Mouse (Mus musculus): Measurements from ENCODE around the gene Rnf167. TPM values are rescaled to one million over a fixed set of nuclear protein-coding genes. Genes with fewer than 3 reads are reported as not detected.

The Rnf167 gene
- polyA plus RNA-seq, 1 experiment = 77.6 TPM

GRCm38 (mm10) chr11:70608381-70609066, 38.5 kb upstream of the Rnf167 start:
- Histone ChIP-seq H3K27me3 (ENCODE audit: control insufficient read depth, insufficient read depth, low read length) (no peaks in the 10 kb centered on the region), H3K36me3 (ENCODE audit: control insufficient read depth, insufficient read depth, low read length) (no peaks in the 10 kb centered on the region; the same call in 1 of the 2 replicates), H3K4me3 (ENCODE audit: control insufficient read depth, low read depth, low read length) (no peak overlapping the region), H3K27ac (ENCODE audit: control insufficient read depth, insufficient read depth, low read depth, low read length) (no peak overlapping the region), H3K4me1 (ENCODE audit: control insufficient read depth, insufficient read depth, low read length) (no peaks in the 10 kb centered on the region)
- TF ChIP-seq POLR2A (IDR thresholded peaks at IDR 0.05; ENCODE audit: control insufficient read depth, low read depth, low read length) (no peak), CTCF (IDR thresholded peaks at IDR 0.05; ENCODE audit: control insufficient read depth, insufficient read depth, insufficient replicate concordance, low read depth, low read length) (peak; percentile 42; the same call in 1 of the 2 replicates)

GRCm38 (mm10) chr11:70610752-70611151, 36.3 kb upstream of the Rnf167 start:
- Histone ChIP-seq H3K27me3 (ENCODE audit: control insufficient read depth, insufficient read depth, low read length) (no peaks in the 10 kb centered on the region), H3K36me3 (ENCODE audit: control insufficient read depth, insufficient read depth, low read length) (no peaks in the 10 kb centered on the region; the same call in 1 of the 2 replicates), H3K4me3 (ENCODE audit: control insufficient read depth, low read depth, low read length) (no peak overlapping the region), H3K27ac (ENCODE audit: control insufficient read depth, insufficient read depth, low read depth, low read length) (no peak overlapping the region), H3K4me1 (ENCODE audit: control insufficient read depth, insufficient read depth, low read length) (peaks cover 7% of the 10 kb centered on the region)
- TF ChIP-seq POLR2A (IDR thresholded peaks at IDR 0.05; ENCODE audit: control insufficient read depth, low read depth, low read length) = no peak
- TF ChIP-seq CTCF (IDR thresholded peaks at IDR 0.05; ENCODE audit: control insufficient read depth, insufficient read depth, insufficient replicate concordance, low read depth, low read length) = no peak

- no peak overlapping the region; the same call in 1 of the 2 replicates for H3K4me3 ChIP-seq (ENCODE audit: control insufficient read depth, low read depth, low read length)
- H3K36me3 ChIP-seq (ENCODE audit: control insufficient read depth, insufficient read depth, low read length) = no peaks in the 10 kb centered on the region; the same call in 1 of the 2 replicates
- H3K27ac ChIP-seq (ENCODE audit: control insufficient read depth, insufficient read depth, low read depth, low read length) = no peak overlapping the region
- no peaks in the 10 kb centered on the region for H3K27me3 ChIP-seq (ENCODE audit: control insufficient read depth, insufficient read depth, low read length)
- TF ChIP-seq POLR2A (IDR thresholded peaks at IDR 0.05; ENCODE audit: control insufficient read depth, low read depth, low read length) (no peak), CTCF (IDR thresholded peaks at IDR 0.05; ENCODE audit: control insufficient read depth, insufficient read depth, insufficient replicate concordance, low read depth, low read length) (no peak)
- H3K4me1 ChIP-seq (ENCODE audit: control insufficient read depth, insufficient read depth, low read length) = peaks cover 16% of the 10 kb centered on the region
Measured at GRCm38 (mm10) chr11:70612505-70612904, 34.5 kb upstream of the Rnf167 start.

GRCm38 (mm10) chr11:70615074-70615473, 32.0 kb upstream of the Rnf167 start:
- Histone ChIP-seq H3K27me3 (ENCODE audit: control insufficient read depth, insufficient read depth, low read length) (no peaks in the 10 kb centered on the region), H3K4me1 (ENCODE audit: control insufficient read depth, insufficient read depth, low read length) (peaks cover 16% of the 10 kb centered on the region), H3K4me3 (ENCODE audit: control insufficient read depth, low read depth, low read length) (peak overlapping the region; percentile 91), H3K27ac (ENCODE audit: control insufficient read depth, insufficient read depth, low read depth, low read length) (0 out of 2 replicates have a peak overlapping the region, but pooled peaks have one; percentile 15), H3K36me3 (ENCODE audit: control insufficient read depth, insufficient read depth, low read length) (no peaks in the 10 kb centered on the region)
- TF ChIP-seq POLR2A (IDR thresholded peaks at IDR 0.05; ENCODE audit: control insufficient read depth, low read depth, low read length) (no peak), CTCF (IDR thresholded peaks at IDR 0.05; ENCODE audit: control insufficient read depth, insufficient read depth, insufficient replicate concordance, low read depth, low read length) (0 out of 2 replicates have a peak, but pooled peaks have one; percentile 0)

GRCm38 (mm10) chr11:70615516-70616093, 31.4 kb upstream of the Rnf167 start, which contains the start of gene 4930544D05Rik:
Gene 4930544D05Rik, plus strand, starts transcription at chr11:70615848.
- Histone ChIP-seq H3K27me3 (ENCODE audit: control insufficient read depth, insufficient read depth, low read length) (no peaks in the 10 kb centered on the region), H3K27ac (ENCODE audit: control insufficient read depth, insufficient read depth, low read depth, low read length) (peak within 1 kb of the TSS; percentile 26; the same call in 1 of the 2 replicates)

GRCm38 (mm10) chr11:70619101-70619500, 27.9 kb upstream of the Rnf167 start, which contains the start of gene Chrne:
Gene Chrne, minus strand, starts transcription at chr11:70619216.
- peak within 1 kb of the TSS; percentile 14 for H3K4me3 ChIP-seq (ENCODE audit: control insufficient read depth, low read depth, low read length)
- TF ChIP-seq POLR2A (IDR thresholded peaks at IDR 0.05; ENCODE audit: control insufficient read depth, low read depth, low read length) (no peak), CTCF (IDR thresholded peaks at IDR 0.05; ENCODE audit: control insufficient read depth, insufficient read depth, insufficient replicate concordance, low read depth, low read length) (no peak)
- peaks cover 16% of the 10 kb centered on the region for H3K4me1 ChIP-seq (ENCODE audit: control insufficient read depth, insufficient read depth, low read length)
- no peaks in the 10 kb centered on the region for H3K36me3 ChIP-seq (ENCODE audit: control insufficient read depth, insufficient read depth, low read length)
- H3K27ac ChIP-seq (ENCODE audit: control insufficient read depth, insufficient read depth, low read depth, low read length) = no peak within 1 kb of the TSS
- no peaks in the 10 kb centered on the region for H3K27me3 ChIP-seq (ENCODE audit: control insufficient read depth, insufficient read depth, low read length)

More at GRCm38 (mm10) chr11:70615516-70616093, 31.4 kb upstream of the Rnf167 start, which contains the start of gene 4930544D05Rik:
- TF ChIP-seq POLR2A (IDR thresholded peaks at IDR 0.05; ENCODE audit: control insufficient read depth, low read depth, low read length) (peak; percentile 82; the same call in 1 of the 2 replicates), CTCF (IDR thresholded peaks at IDR 0.05; ENCODE audit: control insufficient read depth, insufficient read depth, insufficient replicate concordance, low read depth, low read length) (no peak)
- Histone ChIP-seq H3K36me3 (ENCODE audit: control insufficient read depth, insufficient read depth, low read length) (no peaks in the 10 kb centered on the region), H3K4me1 (ENCODE audit: control insufficient read depth, insufficient read depth, low read length) (peaks cover 16% of the 10 kb centered on the region), H3K4me3 (ENCODE audit: control insufficient read depth, low read depth, low read length) (peak within 1 kb of the TSS; percentile 91)
